18 mouse cellular contexts compared by ENCODE assay signal in genomic region chr7:37572021-37572420, GRCm38 (mm10).
A peak's percentile ranks its signal among the peaks of the same experiment; 100 is the strongest.
DNase-seq lines count a peak whose midpoint lies in the region.
"Had no signal": no experiment of that assay in that cellular context is flagged by ENCODE, and none has a peak within 500 bp of the region (broad histone marks: within the 10 kb centered on the region; RNA-seq: fewer than 3 reads in every experiment).

No protein-coding gene starts in this region.

- intact Hi-C loops in heart, postnatal 10 days (cut with DNase I) = no loop called here

- peak; percentile 26 for DNase-seq in adrenal gland, postnatal 14 days
- DNase-seq in adrenal gland, postnatal 36 days = no peak
- peak; percentile 45 for DNase-seq in cerebellum, adult 9-11 months
- no peak for DNase-seq in cerebellum, adult 11 months
- peak; percentile 39 for DNase-seq in brain, adult 2 months (ENCODE audit: low read depth, low spot score)
- peak; percentile 57 to 61 for DNase-seq in heart, postnatal 10 days
- DNase-seq in frontal cortex, postnatal 25 days (ENCODE audit: low spot score in 2 of 2) = no peak
- no peak for DNase-seq in frontal cortex, postnatal 14 days (ENCODE audit: low spot score in 2 of 2)
- DNase-seq: adrenal gland, postnatal 25 days; gastrocnemius, postnatal 10 days; kidney, adult 8-10 months; kidney, postnatal 4 days; layer of hippocampus, postnatal 36 days; left cerebral cortex, postnatal 4 days; liver, postnatal 0 days; lung, postnatal 36 days; right cerebral cortex, postnatal 25 days; thymus, postnatal 14 days had no signal

Comparison
In these comparisons a context has a peak if more than half of its experiments do, and no peak if none do; other contexts are left out.
1. DNase-seq: peak in adrenal gland, postnatal 14 days (single experiment), cerebellum, adult 9-11 months (single experiment), brain, adult 2 months (single experiment) and heart, postnatal 10 days (2 of 2); none in adrenal gland, postnatal 36 days (0 of 2), cerebellum, adult 11 months (single experiment), frontal cortex, postnatal 25 days (0 of 2) and frontal cortex, postnatal 14 days (0 of 2).